ENCODE assay signal across 11 mouse cellular contexts in the genomic region with DNA sequence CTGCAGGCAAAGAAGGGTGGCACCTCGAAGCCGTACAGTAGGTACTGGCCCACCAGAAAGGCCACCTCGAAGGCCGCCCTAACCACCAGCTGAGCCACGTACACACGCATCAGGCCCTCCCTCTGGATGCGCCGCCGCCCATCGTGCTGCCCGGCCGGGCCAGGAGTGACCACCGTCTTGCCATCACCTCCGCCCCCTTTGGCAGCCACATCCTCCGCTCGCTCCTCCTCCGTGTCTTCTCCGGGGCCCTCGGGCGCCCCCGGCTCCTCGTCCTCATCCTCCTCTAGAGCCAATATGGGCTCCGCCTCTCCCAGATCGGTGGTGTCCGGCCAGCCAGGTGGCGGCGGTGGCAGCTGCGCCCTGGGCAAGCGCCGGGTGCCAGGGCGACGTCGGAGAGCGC. TPM values are rescaled to one million over a fixed set of nuclear protein-coding genes. Genes with fewer than 3 reads are reported as not detected.
DNase-seq lines count a peak whose midpoint lies in the region; ATAC-seq and TF ChIP-seq lines count a peak whose summit lies in the region.
"Had no signal": no experiment of that assay in that cellular context is flagged by ENCODE, and none has a peak within 500 bp of the region (broad histone marks: within the 10 kb centered on the region; RNA-seq: fewer than 3 reads in every experiment).

No protein-coding gene starts in this region.

- no peak overlapping the region for H3K27ac ChIP-seq in forebrain, embryonic 12.5 days
- H3K27ac ChIP-seq in forebrain, embryonic 14.5 days (ENCODE audit: low read depth, low read length), result no peak overlapping the region
- H3K27ac ChIP-seq in kidney, embryonic 15.5 days, result no peak overlapping the region
- no peak overlapping the region for H3K27ac ChIP-seq in limb, embryonic 10.5 days
- H3K27ac ChIP-seq: midbrain, embryonic 12.5 days had no signal

- no peak for TF ChIP-seq CTCF in E14TG2a.4 (conservative IDR thresholded peaks at IDR 0.05; ENCODE audit: low read length)

- no peaks in the 10 kb centered on the region for H3K9me3 ChIP-seq in forebrain, embryonic 12.5 days
- H3K9me3 ChIP-seq in forebrain, embryonic 14.5 days (replicated peaks; ENCODE audit: control insufficient read depth, low read length), result no peaks in the 10 kb centered on the region
- no peaks in the 10 kb centered on the region for H3K9me3 ChIP-seq in kidney, embryonic 15.5 days (replicated peaks)
- no peaks in the 10 kb centered on the region for H3K9me3 ChIP-seq in E14TG2a.4 (ENCODE audit: low read length)
- H3K9me3 ChIP-seq in limb, embryonic 10.5 days (replicated peaks), result no peaks in the 10 kb centered on the region
- H3K9me3 ChIP-seq: midbrain, embryonic 12.5 days had no signal

- no peak overlapping the region for H3K9ac ChIP-seq in forebrain, embryonic 12.5 days
- no peak overlapping the region for H3K9ac ChIP-seq in forebrain, embryonic 14.5 days (ENCODE audit: low read length)
- H3K9ac ChIP-seq in kidney, embryonic 15.5 days, result no peak overlapping the region
- H3K9ac ChIP-seq: midbrain, embryonic 12.5 days had no signal

- ATAC-seq in forebrain, embryonic 12.5 days (ENCODE audit: low FRiP score), result no peak
- ATAC-seq in forebrain, embryonic 14.5 days, result no peak
- ATAC-seq in kidney, embryonic 15.5 days (replicated peaks; ENCODE audit: low FRiP score), result no peak
- ATAC-seq: Patski had no signal

- 0 out of 2 replicates have a peak overlapping the region, but pooled peaks have one; percentile 10 for H3K4me3 ChIP-seq in forebrain, embryonic 12.5 days (replicated peaks)
- no peak overlapping the region for H3K4me3 ChIP-seq in forebrain, embryonic 14.5 days (ENCODE audit: low read depth, low read length)
- peak overlapping the region; percentile 29 for H3K4me3 ChIP-seq in kidney, embryonic 15.5 days (replicated peaks)
- H3K4me3 ChIP-seq in E14TG2a.4 (replicated peaks; ENCODE audit: low read length), result peak overlapping the region; percentile 73
- peak overlapping the region; percentile 30; the same call in 1 of the 2 replicates for H3K4me3 ChIP-seq in limb, embryonic 10.5 days

- H3K27me3 ChIP-seq in forebrain, embryonic 12.5 days, result peaks cover 77% of the 10 kb centered on the region
- H3K27me3 ChIP-seq in forebrain, embryonic 14.5 days (replicated peaks; ENCODE audit: control insufficient read depth, insufficient read depth, low read length), result peaks cover 47% of the 10 kb centered on the region
- peaks cover 69% of the 10 kb centered on the region for H3K27me3 ChIP-seq in kidney, embryonic 15.5 days
- peaks cover 66% of the 10 kb centered on the region for H3K27me3 ChIP-seq in E14TG2a.4 (ENCODE audit: insufficient read depth, low read length)
- peaks cover 85% of the 10 kb centered on the region for H3K27me3 ChIP-seq in limb, embryonic 10.5 days (ENCODE audit: low read depth, poor library complexity, severe bottlenecking)

- WGBS in forebrain, embryonic 12.5 days, result 7% methylated on average over 34 of the region's 34 CpGs
- WGBS in forebrain, embryonic 14.5 days, result 6% methylated on average over 34 of the region's 34 CpGs
- WGBS in kidney, embryonic 15.5 days, result 5% methylated on average over 33 of the region's 34 CpGs
- WGBS in limb, embryonic 10.5 days, result 7% methylated on average over 34 of the region's 34 CpGs

- H3K4me2 ChIP-seq in forebrain, embryonic 12.5 days, result no peak overlapping the region
- H3K4me2 ChIP-seq in forebrain, embryonic 14.5 days (ENCODE audit: low read length), result no peak overlapping the region
- H3K4me2 ChIP-seq in kidney, embryonic 15.5 days, result peak overlapping the region; percentile 52
- H3K4me2 ChIP-seq: midbrain, embryonic 12.5 days had no signal

- 0 out of 2 replicates have a peak, but pooled peaks cover 3% of the 10 kb centered on the region for H3K4me1 ChIP-seq in forebrain, embryonic 12.5 days
- H3K4me1 ChIP-seq in forebrain, embryonic 14.5 days (ENCODE audit: control insufficient read depth, insufficient read depth, low read length), result no peaks in the 10 kb centered on the region
- peaks cover 11% of the 10 kb centered on the region for H3K4me1 ChIP-seq in kidney, embryonic 15.5 days
- H3K4me1 ChIP-seq in E14TG2a.4 (replicated peaks; ENCODE audit: low read depth, low read length), result peaks cover 9% of the 10 kb centered on the region
- peaks cover 9% of the 10 kb centered on the region for H3K4me1 ChIP-seq in limb, embryonic 10.5 days
- H3K4me1 ChIP-seq: midbrain, embryonic 12.5 days had no signal

- no peaks in the 10 kb centered on the region for H3K36me3 ChIP-seq in forebrain, embryonic 12.5 days (replicated peaks)
- H3K36me3 ChIP-seq in forebrain, embryonic 14.5 days (ENCODE audit: control insufficient read depth, insufficient read depth, low read length), result no peaks in the 10 kb centered on the region
- no peaks in the 10 kb centered on the region for H3K36me3 ChIP-seq in kidney, embryonic 15.5 days
- H3K36me3 ChIP-seq in E14TG2a.4 (ENCODE audit: insufficient read depth, low read length), result peaks cover 5% of the 10 kb centered on the region; the same call in 1 of the 2 replicates
- H3K36me3 ChIP-seq in limb, embryonic 10.5 days, result no peaks in the 10 kb centered on the region
- H3K36me3 ChIP-seq: midbrain, embryonic 12.5 days had no signal

- DNase-seq in forebrain, embryonic 14.5 days (ENCODE audit: low spot score), result no peak
- DNase-seq in kidney, postnatal 10 days, result no peak
- DNase-seq in limb, embryonic 10.5 days (ENCODE audit: low spot score), result no peak
- no peak for DNase-seq in urinary bladder, postnatal 10 days (ENCODE audit: low spot score)
- no peak for DNase-seq in cerebellum, adult 9-11 months
- DNase-seq: cerebellum, postnatal 14 days had no signal

RNA-seq across cellular contexts. Expression of gene Gjc2, which starts 6.1 kb away (rescaled TPM):
- polyA plus RNA-seq in forebrain, embryonic 12.5 days (2016; fragmentation: Nextera tagmentation; extraction: Ambion mirVana), result 0.09 and 0.26 TPM in 2 replicates
- polyA plus RNA-seq in forebrain, embryonic 14.5 days (2014; fragmentation: Nextera tagmentation; extraction: Ambion mirVana), result 0.10 TPM in 1 of 2 replicates, not detected in the other
- polyA plus RNA-seq in kidney, embryonic 15.5 days (2015; fragmentation: Nextera tagmentation; extraction: Ambion mirVana), result 0.22 and 0.27 TPM in 2 replicates
- polyA plus RNA-seq in limb, embryonic 10.5 days (2016; fragmentation: Nextera tagmentation; extraction: Ambion mirVana), result 0.23 TPM in 1 of 2 replicates, not detected in the other

RNA-seq across cellular contexts. Expression of gene Iba57, which starts 13.4 kb away (rescaled TPM):
- 5.9 and 6.6 TPM in 2 replicates for polyA plus RNA-seq in forebrain, embryonic 12.5 days (2016; fragmentation: Nextera tagmentation; extraction: Ambion mirVana)
- 3.3 and 3.7 TPM in 2 replicates for polyA plus RNA-seq in forebrain, embryonic 14.5 days (2014; fragmentation: Nextera tagmentation; extraction: Ambion mirVana)
- polyA plus RNA-seq in kidney, embryonic 15.5 days (2015; fragmentation: Nextera tagmentation; extraction: Ambion mirVana), result 6.1 and 6.9 TPM in 2 replicates
- 3.3 and 4.5 TPM in 2 replicates for polyA plus RNA-seq in limb, embryonic 10.5 days (2016; fragmentation: Nextera tagmentation; extraction: Ambion mirVana)

RNA-seq across cellular contexts. Expression of gene Guk1, which starts 15.1 kb away (rescaled TPM):
- polyA plus RNA-seq in forebrain, embryonic 12.5 days (2016; fragmentation: Nextera tagmentation; extraction: Ambion mirVana), result 83.4 and 95.5 TPM in 2 replicates
- 198 and 199 TPM in 2 replicates for polyA plus RNA-seq in forebrain, embryonic 14.5 days (2014; fragmentation: Nextera tagmentation; extraction: Ambion mirVana)
- polyA plus RNA-seq in kidney, embryonic 15.5 days (2015; fragmentation: Nextera tagmentation; extraction: Ambion mirVana), result 117 and 120 TPM in 2 replicates
- 145 and 155 TPM in 2 replicates for polyA plus RNA-seq in limb, embryonic 10.5 days (2016; fragmentation: Nextera tagmentation; extraction: Ambion mirVana)

RNA-seq across cellular contexts. Expression of gene Mrpl55, which starts 25.4 kb away (rescaled TPM):
- polyA plus RNA-seq in forebrain, embryonic 12.5 days (2016; fragmentation: Nextera tagmentation; extraction: Ambion mirVana), result 88.9 and 93.6 TPM in 2 replicates
- 109 and 119 TPM in 2 replicates for polyA plus RNA-seq in forebrain, embryonic 14.5 days (2014; fragmentation: Nextera tagmentation; extraction: Ambion mirVana)
- 99.6 and 102 TPM in 2 replicates for polyA plus RNA-seq in kidney, embryonic 15.5 days (2015; fragmentation: Nextera tagmentation; extraction: Ambion mirVana)
- 123 and 131 TPM in 2 replicates for polyA plus RNA-seq in limb, embryonic 10.5 days (2016; fragmentation: Nextera tagmentation; extraction: Ambion mirVana)

RNA-seq across cellular contexts. Expression of gene 2310033P09Rik, which starts 31.2 kb away (rescaled TPM):
- 36.2 and 38.4 TPM in 2 replicates for polyA plus RNA-seq in forebrain, embryonic 12.5 days (2016; fragmentation: Nextera tagmentation; extraction: Ambion mirVana)
- polyA plus RNA-seq in forebrain, embryonic 14.5 days (2014; fragmentation: Nextera tagmentation; extraction: Ambion mirVana), result 27.7 and 30.5 TPM in 2 replicates
- polyA plus RNA-seq in kidney, embryonic 15.5 days (2015; fragmentation: Nextera tagmentation; extraction: Ambion mirVana), result 32.5 and 36.4 TPM in 2 replicates
- 35.1 and 40.2 TPM in 2 replicates for polyA plus RNA-seq in limb, embryonic 10.5 days (2016; fragmentation: Nextera tagmentation; extraction: Ambion mirVana)
